Mouse (Mus musculus) CH12.LX (cell line): ENCODE measurements around the gene Asb12. TPM values are rescaled to one million over a fixed set of nuclear protein-coding genes. Genes with fewer than 3 reads are reported as not detected.

Experiments used
- DNase-seq: peaks from one replicate; pipeline ENCODE4 v3.0.0-alpha.2; 2013; ENCODE audit errors: extremely low read depth
- H3K27ac ChIP-seq: 2 replicates; pipeline ENCODE4 v1.5.1; 2012; ENCODE audit warnings: low read depth, mild to moderate bottlenecking, control low read depth, moderate library complexity; ENCODE audit not compliant: insufficient read depth
- H3K27me3 ChIP-seq: replicated peaks from 2 replicates; pipeline ENCODE3; 2012; ENCODE audit warnings: inconsistent platforms
- H3K36me3 ChIP-seq, 2 experiments: replicated peaks in 1 of 2; 2 replicates each; pipeline versions ENCODE3 to v1.6.1; 2012; ENCODE audit warnings: inconsistent platforms in 1 of 2, low read length in 1 of 2, mild to moderate bottlenecking in 1 of 2, mixed read lengths in 1 of 2, moderate library complexity in 1 of 2; ENCODE audit not compliant: control insufficient read depth in 1 of 2, insufficient read depth in 1 of 2
- H3K4me1 ChIP-seq, 2 experiments: 2 replicates each; pipeline ENCODE4 v1.6.1; 2012; ENCODE audit warnings: inconsistent platforms in 1 of 2, moderate library complexity in 1 of 2; ENCODE audit not compliant: insufficient read depth in 2 of 2, control insufficient read depth in 1 of 2
- H3K4me2 ChIP-seq: 2 replicates; pipeline ENCODE4 v1.6.1; 2012; ENCODE audit warnings: low read depth, mild to moderate bottlenecking, control low read depth; ENCODE audit not compliant: poor library complexity, insufficient read depth, severe bottlenecking
- H3K4me3 ChIP-seq, 3 experiments: fragments of 150-350 bp in 1 of 3; sonication (generic) in 1 of 3; replicated peaks in 1 of 3; 2 replicates each; pipeline versions ENCODE3 to v1.5.1; 2011 to 2012; ENCODE audit warnings: low read depth in 2 of 3, low read length in 2 of 3, mild to moderate bottlenecking in 2 of 3, moderate library complexity in 2 of 3, control low read depth in 1 of 3, improper control_type of control experiment in 1 of 3, inconsistent platforms in 1 of 3, mixed read lengths in 1 of 3; ENCODE audit not compliant: poor library complexity in 1 of 3
- H3K79me2 ChIP-seq: replicated peaks from 2 replicates; pipeline ENCODE4 v1.6.1; 2012; ENCODE audit warnings: mild to moderate bottlenecking, moderate library complexity; ENCODE audit not compliant: control insufficient read depth, poor library complexity, insufficient read depth, severe bottlenecking; ENCODE audit errors: extremely low read depth
- H3K9ac ChIP-seq: 2 replicates; pipeline ENCODE4 v1.6.1; 2012; ENCODE audit warnings: low read depth, mild to moderate bottlenecking, control low read depth, moderate library complexity; ENCODE audit not compliant: insufficient read depth
- H3K9me3 ChIP-seq: replicated peaks from 2 replicates; pipeline ENCODE3; 2012; ENCODE audit warnings: low read length, inconsistent platforms, mixed read lengths
- BHLHE40 ChIP-seq: IDR thresholded peaks from 2 replicates; pipeline ENCODE4 v1.6.1; 2011; ENCODE audit warnings: mild to moderate bottlenecking, low read depth, low read length, improper control_type of control experiment
- CHD2 ChIP-seq: IDR thresholded peaks from 2 replicates; pipeline ENCODE4 v1.6.1; 2011; ENCODE audit warnings: low read length, improper control_type of control experiment
- E2F4 ChIP-seq: IDR thresholded peaks from 2 replicates; pipeline ENCODE4 v1.6.1; 2011; ENCODE audit warnings: low read depth, low read length, improper control_type of control experiment; ENCODE audit not compliant: insufficient replicate concordance
- EP300 ChIP-seq: IDR thresholded peaks from 2 replicates; pipeline ENCODE4 v1.6.1; 2011; ENCODE audit warnings: low read length, improper control_type of control experiment
- ETS1 ChIP-seq: conservative IDR thresholded peaks from 2 replicates; pipeline ENCODE4 v1.6.1; 2012; ENCODE audit warnings: low read depth, mild to moderate bottlenecking, inconsistent platforms, low read length, improper control_type of control experiment, moderate library complexity
- GABPA ChIP-seq: IDR thresholded peaks from 2 replicates; pipeline ENCODE4 v1.6.1; 2012; ENCODE audit warnings: low read depth, low read length, improper control_type of control experiment, inconsistent platforms; ENCODE audit not compliant: insufficient replicate concordance
- HCFC1 ChIP-seq: IDR thresholded peaks from 2 replicates; pipeline ENCODE4 v1.6.1; 2012; ENCODE audit warnings: low read depth, mild to moderate bottlenecking, inconsistent platforms, low read length, improper control_type of control experiment
- JUN ChIP-seq: IDR thresholded peaks from 2 replicates; pipeline ENCODE4 v1.6.1; 2011; ENCODE audit warnings: low read depth, mild to moderate bottlenecking, low read length, improper control_type of control experiment, moderate library complexity; ENCODE audit not compliant: insufficient read depth
- JUND ChIP-seq: conservative IDR thresholded peaks from 2 replicates; pipeline ENCODE4 v1.6.1; 2011; ENCODE audit warnings: low read depth, low read length, improper control_type of control experiment
- MAFK ChIP-seq: IDR thresholded peaks from 2 replicates; pipeline ENCODE4 v1.6.1; 2011; ENCODE audit warnings: low read length, improper control_type of control experiment; ENCODE audit not compliant: insufficient replicate concordance
- MAX ChIP-seq: IDR thresholded peaks from 2 replicates; pipeline ENCODE4 v1.6.1; 2011; ENCODE audit warnings: low read length, improper control_type of control experiment
- MAZ ChIP-seq: IDR thresholded peaks from 2 replicates; pipeline ENCODE4 v1.6.1; 2012; ENCODE audit warnings: low read depth, mild to moderate bottlenecking, inconsistent platforms, low read length, improper control_type of control experiment, moderate library complexity
- MXI1 ChIP-seq: IDR thresholded peaks from 2 replicates; pipeline ENCODE4 v1.6.1; 2011; ENCODE audit warnings: mild to moderate bottlenecking, low read depth, low read length, improper control_type of control experiment
- NRF1 ChIP-seq: IDR thresholded peaks from 2 replicates; pipeline ENCODE4 v1.6.1; 2014; ENCODE audit warnings: low read depth, mild to moderate bottlenecking, inconsistent platforms, low read length, improper control_type of control experiment, moderate library complexity
- POLR2AphosphoS2 ChIP-seq: IDR thresholded peaks from 2 replicates; pipeline ENCODE4 v1.6.1; 2011; ENCODE audit warnings: low read depth, low read length, improper control_type of control experiment
- RAD21 ChIP-seq: IDR thresholded peaks from 2 replicates; pipeline ENCODE4 v1.6.1; 2011; ENCODE audit warnings: low read depth, mild to moderate bottlenecking, low read length, improper control_type of control experiment, moderate library complexity
- RCOR1 ChIP-seq: conservative IDR thresholded peaks from 2 replicates; pipeline ENCODE4 v1.6.1; 2012; ENCODE audit warnings: low read depth, mild to moderate bottlenecking, inconsistent platforms, low read length, improper control_type of control experiment
- SIN3A ChIP-seq: IDR thresholded peaks from 2 replicates; pipeline ENCODE4 v1.6.1; 2012; ENCODE audit warnings: low read length, improper control_type of control experiment, inconsistent platforms
- TCF12 ChIP-seq: IDR thresholded peaks from 2 replicates; pipeline ENCODE4 v1.6.1; 2014; ENCODE audit warnings: low read depth, mild to moderate bottlenecking, inconsistent platforms, low read length, improper control_type of control experiment
- UBTF ChIP-seq: IDR thresholded peaks from 2 replicates; pipeline ENCODE4 v1.6.1; 2012; ENCODE audit warnings: low read depth, mild to moderate bottlenecking, inconsistent platforms, low read length, improper control_type of control experiment, moderate library complexity
- USF1 ChIP-seq: IDR thresholded peaks from 2 replicates; pipeline ENCODE4 v1.6.1; 2014; ENCODE audit warnings: low read depth, mild to moderate bottlenecking, inconsistent platforms, low read length, improper control_type of control experiment
- dilution Hi-C: fragments of 300-500 bp; cut with MboI; formaldehyde crosslinking; loops from 2 replicates; pipeline ENCODE4 v1.14.3; 2020; ENCODE audit warnings: low sequenced_read_pairs; ENCODE audit not compliant: extremely low pct_unique_long_range_greater_than_20kb, extremely low pct_ligation_motif_present
- in situ Hi-C: fragments of 300-500 bp; cut with MboI; formaldehyde crosslinking; loops from 3 replicates; pipeline ENCODE4 v1.14.3; 2019; ENCODE audit warnings: low sequenced_read_pairs, low pct_ligation_motif_present, low pct_unique_long_range_greater_than_20kb, mixed read lengths
- polyA plus RNA-seq: library from polyadenylated mRNA; unstranded; fragments of >175 nt; gene quantifications from 2 replicates; pipeline ENCODE4 v1.2.1, GENCODE M21; 2012; ENCODE audit warnings: low read depth; ENCODE audit not compliant: insufficient read length
- total RNA-seq, 2 experiments: library from RNA; depleted of rRNA; stranded (reverse); fragments of 300-350 nt in 1 of 2; fragments of >200 nt in 1 of 2; gene quantifications; 2 replicates each; pipeline ENCODE4 v1.2.3; 2012 to 2014

Gene Asb12
- total and polyA plus RNA-seq, 3 experiments, result not detected

- no peaks in the 10 kb centered on the region for H3K9me3 ChIP-seq
- no peaks in the 10 kb centered on the region for H3K4me1 ChIP-seq
- no peaks in the 10 kb centered on the region for H3K36me3 ChIP-seq
- dilution Hi-C loops, result no loop called here
- no peak for DNase-seq
- no peaks in the 10 kb centered on the region for H3K27me3 ChIP-seq
- no peaks in the 10 kb centered on the region for H3K79me2 ChIP-seq
- H3K4me3 ChIP-seq, result no peak overlapping the region
- in situ Hi-C loops, result no loop called here
- TF ChIP-seq SIN3A, result no peak
- TF ChIP-seq MAX, result no peak
- TF ChIP-seq MAFK, result no peak
- TF ChIP-seq EP300, result no peak
- no peak for TF ChIP-seq UBTF
- no peak for TF ChIP-seq GABPA
- no peak for TF ChIP-seq TCF12
- TF ChIP-seq RCOR1, result no peak
- no peak for TF ChIP-seq JUND
- no peak for TF ChIP-seq MXI1
- TF ChIP-seq E2F4, result no peak
- no peak for TF ChIP-seq NRF1
- no peak for TF ChIP-seq CHD2
- no peak for TF ChIP-seq JUN
- TF ChIP-seq, all 38 proteins: peak for 0
- no peak overlapping the region for H3K9ac ChIP-seq
- no peak overlapping the region for H3K27ac ChIP-seq
- H3K4me2 ChIP-seq, result no peak overlapping the region
These were observed 32.6 kb downstream of the Asb12 start for GRCm38 (mm10) chrX:95525166-95525565.

- Histone ChIP-seq H3K4me3 (no peak overlapping the region), H3K27ac (no peak overlapping the region), H3K9me3 (no peaks in the 10 kb centered on the region), H3K27me3 (no peaks in the 10 kb centered on the region), H3K79me2 (no peaks in the 10 kb centered on the region), H3K4me1 (no peaks in the 10 kb centered on the region), H3K36me3 (no peaks in the 10 kb centered on the region)
- no peak for DNase-seq
- in situ Hi-C loops, result no loop called here
- TF ChIP-seq JUN (no peak), HCFC1 (no peak), SIN3A (no peak), USF1 (no peak), NRF1 (no peak), BHLHE40 (no peak), MAZ (no peak), RAD21 (no peak), ETS1 (no peak), POLR2AphosphoS2 (no peak)
- TF ChIP-seq, all 38 proteins: peak for 0
- Histone ChIP-seq H3K9ac (no peak overlapping the region), H3K4me2 (no peak overlapping the region)
- dilution Hi-C loops, result no loop called here
These were observed 33.9 kb downstream of the Asb12 start for GRCm38 (mm10) chrX:95523883-95524282.
